Mouse (Mus musculus) adrenal gland, adult 18-20 months (tissue): ENCODE results near the gene Traf3ip1. TPM values are rescaled to one million over a fixed set of nuclear protein-coding genes. Genes with fewer than 3 reads are reported as not detected.

ENCODE experiments used
- DNase-seq, 2 experiments: peaks; one replicate each; pipeline ENCODE4 v3.0.0; 2021 to 2022; ENCODE audit warnings: low spot score in 2 of 2
- long read RNA-seq, 2 experiments: library from polyadenylated mRNA; stranded (forward); transcript quantifications; one replicate each; pipeline ENCODE4 v2.0.0; 2021
- total RNA-seq, 2 experiments: library from RNA; stranded (reverse); gene quantifications; 1 replicate in 1 of 2; 2 replicates in 1 of 2; pipeline ENCODE4 v1.2.3; 2021

The Traf3ip1 gene
- 10 to 100 TPM; 10.8 to 12.7 TPM for total RNA-seq
- long read RNA-seq, experiment 1, partial matches to known transcripts: 1 of 3 reads
- long read RNA-seq, experiment 1, other reads (novel, unspliced or antisense): 2 of 3 reads
- long read RNA-seq, experiment 2, partial matches to known transcripts: 0 of 4 reads
- long read RNA-seq, experiment 2, other reads (novel, unspliced or antisense): 3 of 4 reads

- peak; percentile 92 to 93 for DNase-seq
Observed at GRCm38 (mm10) chr1:91494457-91495140, at the start of gene Traf3ip1. Traf3ip1 (plus strand) TSS chr1:91494647.

GRCm38 (mm10) chr1:91444841-91445830, 49.3 kb upstream of the Traf3ip1 start:
- no peak for DNase-seq

GRCm38 (mm10) chr1:91446060-91446459, 48.4 kb upstream of the Traf3ip1 start:
- peak; percentile 58 to 74 for DNase-seq

- no peak for DNase-seq
Observed at GRCm38 (mm10) chr1:91446511-91446910, 47.9 kb upstream of the Traf3ip1 start.

- no peak for DNase-seq
Observed at GRCm38 (mm10) chr1:91448688-91449087, 45.8 kb upstream of the Traf3ip1 start.

GRCm38 (mm10) chr1:91450851-91451250, 43.6 kb upstream of the Traf3ip1 start:
- no peak for DNase-seq

GRCm38 (mm10) chr1:91451547-91452084, 42.8 kb upstream of the Traf3ip1 start:
- no peak for DNase-seq

GRCm38 (mm10) chr1:91453932-91454331, 40.5 kb upstream of the Traf3ip1 start:
- no peak for DNase-seq

- DNase-seq: no peak
Observed at GRCm38 (mm10) chr1:91454366-91454765, 40.1 kb upstream of the Traf3ip1 start.

- DNase-seq: no peak
Observed at GRCm38 (mm10) chr1:91454927-91455326, 39.5 kb upstream of the Traf3ip1 start.

- no peak for DNase-seq
Observed at GRCm38 (mm10) chr1:91455661-91456161, 38.7 kb upstream of the Traf3ip1 start.

- DNase-seq: no peak
Observed at GRCm38 (mm10) chr1:91456301-91456801, 38.1 kb upstream of the Traf3ip1 start.

- DNase-seq: peak in 1 of 2 experiments; percentile 6
Observed at GRCm38 (mm10) chr1:91457116-91457515, 37.3 kb upstream of the Traf3ip1 start.

- DNase-seq: no peak
Observed at GRCm38 (mm10) chr1:91457698-91458097, 36.7 kb upstream of the Traf3ip1 start.

GRCm38 (mm10) chr1:91458223-91458861, 36.1 kb upstream of the Traf3ip1 start:
- DNase-seq: peak in 1 of 2 experiments; percentile 35

GRCm38 (mm10) chr1:91459059-91459809, 35.2 kb upstream of the Traf3ip1 start, which contains the start of gene Per2:
Per2 (minus strand) TSS chr1:91459324.
- peak; percentile 97 for DNase-seq

GRCm38 (mm10) chr1:91460069-91460468, 34.4 kb upstream of the Traf3ip1 start:
- DNase-seq: no peak

GRCm38 (mm10) chr1:91460564-91460963, 33.9 kb upstream of the Traf3ip1 start:
- DNase-seq: no peak

- DNase-seq: peak in 1 of 2 experiments; percentile 51
Observed at GRCm38 (mm10) chr1:91463336-91463995, 31.0 kb upstream of the Traf3ip1 start.
